In the genomic region with DNA sequence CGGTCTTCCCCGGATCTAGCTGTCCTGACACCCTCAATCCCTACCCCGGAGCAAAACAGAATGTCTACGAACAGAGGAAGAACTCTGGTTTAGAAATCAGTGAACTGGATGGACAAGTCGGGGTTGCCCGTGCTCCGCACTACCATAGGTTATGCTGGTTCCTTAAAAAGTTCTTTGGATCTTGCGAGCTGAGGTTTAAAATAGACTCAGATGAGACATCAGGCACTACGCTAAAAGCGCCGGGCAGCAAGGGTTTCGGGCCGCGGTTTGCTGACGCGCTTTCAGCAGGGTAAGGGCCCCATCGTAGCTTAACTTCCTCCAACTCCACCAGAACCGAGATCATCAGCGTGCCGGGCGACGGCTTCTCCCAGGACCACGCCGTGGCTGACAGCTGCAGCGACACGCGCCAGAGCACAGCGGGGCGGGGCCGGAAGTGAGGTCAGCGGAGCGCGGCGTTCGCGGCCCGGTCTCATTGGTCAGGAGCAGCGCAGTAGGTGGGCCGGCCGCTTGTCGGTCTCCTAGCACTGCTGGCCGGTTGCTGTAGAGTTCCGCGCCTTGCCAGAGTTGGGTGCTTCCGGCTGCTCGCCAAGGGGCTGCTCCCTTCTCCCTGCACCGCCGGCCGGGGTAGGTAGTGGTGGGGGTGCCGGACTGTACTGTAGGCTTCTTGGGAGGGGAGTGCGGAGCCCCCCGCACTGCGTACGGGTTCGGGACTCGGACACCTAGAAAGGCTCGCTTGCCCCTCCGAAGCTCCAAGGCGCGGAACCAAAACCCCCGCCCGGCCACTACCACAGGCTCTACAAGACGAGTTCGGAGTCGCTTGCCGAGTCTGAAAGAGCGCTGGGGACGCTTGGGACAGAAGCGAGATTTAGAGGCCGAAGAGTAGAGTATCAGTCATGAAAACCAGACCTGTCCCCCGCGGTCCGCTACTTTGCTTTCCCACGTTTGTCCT, we compare ENCODE assay signal across 8 mouse cellular contexts. TPM values are rescaled to one million over a fixed set of nuclear protein-coding genes. Genes with fewer than 3 reads are reported as not detected.
DNase-seq lines count a peak whose midpoint lies in the region; ATAC-seq and TF ChIP-seq lines count a peak whose summit lies in the region.

A gene (plus strand): TSS at position 497 of the 949 bp plus-strand sequence.

- no peaks in the 10 kb centered on the region for H3K27me3 ChIP-seq in forebrain, embryonic 16.5 days (replicated peaks; ENCODE audit: control insufficient read depth, insufficient read depth, low read length)
- no peaks in the 10 kb centered on the region for H3K27me3 ChIP-seq in lung, embryonic 14.5 days (ENCODE audit: insufficient read depth, low read length)
- H3K27me3 ChIP-seq in thymus, adult 2 months (ENCODE audit: control insufficient read depth, insufficient read depth, low read length): no peaks in the 10 kb centered on the region

- no peak within 1 kb of the TSS for H3K27ac ChIP-seq in ES-E14 (ENCODE audit: insufficient read depth, low read depth, low read length, poor library complexity, severe bottlenecking)
- H3K27ac ChIP-seq in forebrain, embryonic 16.5 days (ENCODE audit: low read length): peak within 1 kb of the TSS; percentile 46
- peak within 1 kb of the TSS; percentile 88 for H3K27ac ChIP-seq in layer of hippocampus, adult 2 months
- H3K27ac ChIP-seq in lung, embryonic 14.5 days (ENCODE audit: low read depth): peak within 1 kb of the TSS; percentile 76
- peak within 1 kb of the TSS; percentile 37 for H3K27ac ChIP-seq in olfactory bulb, adult 2 months (ENCODE audit: insufficient read depth, low read depth, low read length)
- H3K27ac ChIP-seq in thymus, adult 2 months (ENCODE audit: control insufficient read depth, insufficient read depth, low read length): no peak within 1 kb of the TSS

- no peak; the same call in 1 of the 2 replicates for TF ChIP-seq CTCF in layer of hippocampus, adult 2 months (conservative IDR thresholded peaks at IDR 0.05)
- peak; percentile 2; the same call in 1 of the 2 replicates for TF ChIP-seq CTCF in lung, embryonic 14.5 days (IDR thresholded peaks at IDR 0.05; ENCODE audit: low read depth)
- no peak for TF ChIP-seq CTCF in olfactory bulb, adult 2 months (IDR thresholded peaks at IDR 0.05; ENCODE audit: insufficient read depth, low read depth, low read length)
- TF ChIP-seq CTCF in thymus, adult 2 months (IDR thresholded peaks at IDR 0.05; ENCODE audit: borderline replicate concordance, control insufficient read depth, extremely low read depth, insufficient read depth, low read length, poor library complexity): peak; percentile 47; the same call in 1 of the 2 replicates

- no peaks in the 10 kb centered on the region for H3K9me3 ChIP-seq in ES-E14 (ENCODE audit: control insufficient read depth, insufficient read depth, low read depth, low read length)
- H3K9me3 ChIP-seq in forebrain, embryonic 16.5 days (ENCODE audit: control insufficient read depth, low read length): no peaks in the 10 kb centered on the region
- no peaks in the 10 kb centered on the region for H3K9me3 ChIP-seq in lung, embryonic 14.5 days (ENCODE audit: low read depth, low read length)

- TF ChIP-seq POLR2A in olfactory bulb, adult 2 months (IDR thresholded peaks at IDR 0.05; ENCODE audit: insufficient read depth, low read depth, low read length): peak; percentile 69; the same call in 1 of the 2 replicates
- TF ChIP-seq POLR2A in thymus, adult 2 months (IDR thresholded peaks at IDR 0.05; ENCODE audit: control insufficient read depth, extremely low read depth, insufficient read depth, low read length, poor library complexity): peak; percentile 83

- peak within 1 kb of the TSS; percentile 76 to 97 for H3K4me3 ChIP-seq in ES-E14 (ENCODE audit: insufficient read depth in 1 of 2, low read depth in 1 of 2, low read length in 2 of 2, poor library complexity in 1 of 2, severe bottlenecking in 1 of 2)
- peak within 1 kb of the TSS; percentile 82 for H3K4me3 ChIP-seq in forebrain, embryonic 16.5 days (replicated peaks; ENCODE audit: low read length)
- peak within 1 kb of the TSS; percentile 82 for H3K4me3 ChIP-seq in layer of hippocampus, adult 2 months
- H3K4me3 ChIP-seq in lung, embryonic 14.5 days (ENCODE audit: low read depth, low read length): peak within 1 kb of the TSS; percentile 76
- H3K4me3 ChIP-seq in olfactory bulb, adult 2 months (ENCODE audit: insufficient read depth, low read depth, low read length): peak within 1 kb of the TSS; percentile 80
- peak within 1 kb of the TSS; percentile 86 for H3K4me3 ChIP-seq in thymus, adult 2 months (ENCODE audit: control insufficient read depth, insufficient read depth, low read length)

- H3K9ac ChIP-seq in ES-E14 (ENCODE audit: insufficient read depth, low read depth, low read length, poor library complexity, severe bottlenecking): peak within 1 kb of the TSS; percentile 76
- peak within 1 kb of the TSS; percentile 80 for H3K9ac ChIP-seq in forebrain, embryonic 16.5 days (replicated peaks; ENCODE audit: low read depth, low read length)
- peak within 1 kb of the TSS; percentile 78 for H3K9ac ChIP-seq in lung, embryonic 14.5 days

- H3K4me1 ChIP-seq in ES-E14 (ENCODE audit: control insufficient read depth in 2 of 2, insufficient read depth in 2 of 2, low read length in 2 of 2, poor library complexity in 1 of 2): no peaks in the 10 kb centered on the region; a peak in 1 of 4 replicates
- H3K4me1 ChIP-seq in forebrain, embryonic 16.5 days (replicated peaks; ENCODE audit: control insufficient read depth, insufficient read depth, low read length): peaks cover 16% of the 10 kb centered on the region
- H3K4me1 ChIP-seq in lung, embryonic 14.5 days (ENCODE audit: insufficient read depth): peaks cover 6% of the 10 kb centered on the region; the same call in 1 of the 2 replicates
- H3K4me1 ChIP-seq in olfactory bulb, adult 2 months (ENCODE audit: control insufficient read depth, insufficient read depth, low read length): peaks cover 22% of the 10 kb centered on the region
- H3K4me1 ChIP-seq in thymus, adult 2 months (replicated peaks; ENCODE audit: control insufficient read depth, insufficient read depth, low read length): peaks cover 18% of the 10 kb centered on the region

- peak; percentile 87 for DNase-seq in ES-E14 (ENCODE audit: low read depth, low spot score)
- DNase-seq in cerebellum, adult 11-12 months: peak; percentile 94
- DNase-seq in heart, postnatal 36 days: peak; percentile 97
- DNase-seq in layer of hippocampus, adult 2 months (ENCODE audit: low spot score in 2 of 2): peak; percentile 96
- peak; percentile 98 for DNase-seq in lung, embryonic 14.5 days
- peak; percentile 96 for DNase-seq in thymus, adult 2 months

- in situ Hi-C loops in ES-E14 (cut with MboI; ENCODE audit: low sequenced_read_pairs in 2 of 2, unreplicated experiment in 2 of 2): no loop called here

- intact Hi-C loops in heart, postnatal 36 days (cut with DNase I): loop anchor here (5.0 kb wide), 3 partner anchors 40 to 220 kb away; a partner anchor contains a TSS

- WGBS in forebrain, embryonic 16.5 days: under 1% methylated on average over 71 of the region's 74 CpGs
- under 1% methylated on average over 74 of the region's 74 CpGs for WGBS in lung, embryonic 14.5 days
- WGBS in olfactory bulb, adult 2 months: under 1% methylated on average over 74 of the region's 74 CpGs
- 2% methylated on average over 74 of the region's 74 CpGs for WGBS in thymus, adult 2 months

- peaks cover 6% of the 10 kb centered on the region; the same call in 1 of the 2 replicates for H3K36me3 ChIP-seq in ES-E14 (ENCODE audit: control insufficient read depth, insufficient read depth, low read length, poor library complexity, severe bottlenecking)
- H3K36me3 ChIP-seq in forebrain, embryonic 16.5 days (ENCODE audit: control insufficient read depth, insufficient read depth): no peaks in the 10 kb centered on the region; the same call in 1 of the 2 replicates
- peaks cover 14% of the 10 kb centered on the region; the same call in 1 of the 2 replicates for H3K36me3 ChIP-seq in lung, embryonic 14.5 days (ENCODE audit: insufficient read depth)
- no peaks in the 10 kb centered on the region for H3K36me3 ChIP-seq in thymus, adult 2 months (ENCODE audit: control insufficient read depth, insufficient read depth, low read length)

- ATAC-seq in forebrain, embryonic 16.5 days: peak; percentile 100
- peak; percentile 99 for ATAC-seq in lung, embryonic 14.5 days (ENCODE audit: insufficient read depth)

- H3K4me2 ChIP-seq in forebrain, embryonic 16.5 days (ENCODE audit: low read length): peak within 1 kb of the TSS; percentile 96
- H3K4me2 ChIP-seq in lung, embryonic 14.5 days: peak within 1 kb of the TSS; percentile 94

TF ChIP-seq in ES-E14, 5 proteins besides CTCF, POLR2A, EP300 and RAD21:
- TF ChIP-seq CHD2 (IDR thresholded peaks at IDR 0.05; ENCODE audit: low read depth, low read length) (no peak), HCFC1 (IDR thresholded peaks at IDR 0.05; ENCODE audit: borderline replicate concordance, insufficient read depth, low read length) (peak; percentile 22; the same call in 1 of the 2 replicates)

RNA-seq across cellular contexts. Expression of the gene that starts here (rescaled TPM):
- 28.8 and 31.7 TPM in 2 replicates for total RNA-seq in ES-E14 (2012; rRNA removed)
- 16.2 and 16.3 TPM in 2 replicates for polyA plus RNA-seq in forebrain, embryonic 16.5 days (2015; fragmentation: Nextera tagmentation; extraction: Ambion mirVana)
- 1 to 10 TPM; 3.4 to 5.6 TPM for total RNA-seq in heart, postnatal 36 days (2021)
- total RNA-seq in layer of hippocampus, adult 2 months (2021): 10 to 100 TPM; 10.2 to 15.4 TPM
- polyA plus RNA-seq in lung, embryonic 14.5 days (2014; fragmentation: Nextera tagmentation; extraction: Ambion mirVana): 20.5 and 22.1 TPM in 2 replicates
- polyA plus RNA-seq in olfactory bulb, adult 2 months (2012; ENCODE audit: insufficient read depth, insufficient read length, low replicate concordance, missing spikeins): not detected in 2 replicates
- polyA plus RNA-seq in thymus, adult 2 months (2012; rRNA removed): 33.1 and 39.4 TPM in 2 replicates

Comparison
In these comparisons a context has a peak if more than half of its experiments do, and no peak if none do; other contexts are left out.
1. H3K27ac ChIP-seq: peak in forebrain, embryonic 16.5 days (single experiment), layer of hippocampus, adult 2 months (single experiment), lung, embryonic 14.5 days (single experiment) and olfactory bulb, adult 2 months (single experiment); none in ES-E14 (single experiment) and thymus, adult 2 months (single experiment).
2. CTCF ChIP-seq: peak in lung, embryonic 14.5 days (single experiment) and thymus, adult 2 months (single experiment); none in layer of hippocampus, adult 2 months (single experiment) and olfactory bulb, adult 2 months (single experiment).
3. Peak in every context shown above with its lines, with median percentiles within 50 percentile points of each other: DNase-seq, H3K4me3 ChIP-seq and H3K9ac ChIP-seq.